Mouse (Mus musculus): ENCODE measurements around the gene 2310022A10Rik.

- no peak for TF ChIP-seq TAL1 (IDR thresholded peaks at IDR 0.05; ENCODE audit: low read length)
- no peak for TF ChIP-seq GATA1 (IDR thresholded peaks at IDR 0.05; ENCODE audit: low read length)
These were observed 11.6 kb upstream of the 2310022A10Rik start for GRCm38 (mm10) chr7:27541431-27541830.
